Mouse (Mus musculus) naive thymus-derived CD4-positive, alpha-beta T cell, adult 5 months (primary cell): ENCODE results near the gene Cgnl1. TPM values are rescaled to one million over a fixed set of nuclear protein-coding genes. Genes with fewer than 3 reads are reported as not detected.

ENCODE experiments used
- polyA plus RNA-seq: library from polyadenylated mRNA; unstranded; fragments of 100-300 nt; shearing (Covaris generic); gene quantifications from one replicate; pipeline ENCODE4 v1.2.1, GENCODE M21; 2017

Cgnl1 gene
- not detected for polyA plus RNA-seq

DNA sequence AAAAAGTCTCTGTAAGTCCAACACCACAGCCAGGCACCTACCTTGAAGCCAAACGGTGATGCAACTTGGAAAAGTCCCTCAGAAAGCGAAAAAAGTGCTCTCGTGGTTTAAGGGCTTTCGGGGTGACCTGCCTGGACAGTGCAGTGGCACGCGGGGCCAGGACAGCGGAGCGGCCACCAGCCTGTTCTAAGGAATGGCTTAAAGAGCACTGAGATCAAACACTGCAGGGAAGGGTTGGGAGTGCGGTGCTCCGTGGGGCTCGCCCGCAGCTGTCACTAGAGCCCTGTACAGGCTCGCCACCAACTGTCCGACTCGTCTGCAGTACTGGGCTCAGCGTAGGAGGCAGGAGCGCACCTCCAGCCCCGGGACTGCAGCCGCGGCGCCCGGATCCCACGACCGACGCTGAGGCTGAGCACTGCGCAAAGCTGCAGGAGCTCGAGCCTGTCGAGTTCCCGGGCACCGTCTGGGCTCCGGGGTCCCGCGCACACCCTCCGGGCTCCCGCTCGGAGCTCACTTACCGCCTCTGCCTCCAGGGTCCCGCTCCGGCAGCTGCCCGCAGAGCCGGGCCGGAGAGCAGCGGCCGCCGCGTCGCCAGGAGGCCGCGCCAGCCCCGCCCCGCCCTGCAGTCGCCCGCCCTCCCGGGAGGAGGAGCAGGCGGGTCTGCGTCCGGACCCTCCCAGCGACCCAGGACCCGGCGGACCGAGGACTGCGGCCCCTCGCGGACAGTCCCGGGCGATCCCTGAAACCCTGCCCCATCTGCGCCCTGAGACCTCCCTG lies at the start of gene Cgnl1:
Gene Cgnl1, minus strand, starts transcription at position 612 of the 777 bp plus-strand sequence.

GRCm38 (mm10) chr9:71591938-71592548 lies 179.4 kb downstream of the Cgnl1 start, which contains the start of gene Myzap:
Myzap (minus strand) TSS chr9:71592360.

Other genes with a start within 250 kb of the Cgnl1 start
- gene Myzap, start 179.2 kb downstream of the Cgnl1 start, polyA plus RNA-seq = 1.1 TPM